Mouse (Mus musculus) liver, embryonic 14 days (tissue): Measurements from ENCODE around the gene Ywhah. TPM values are rescaled to one million over a fixed set of nuclear protein-coding genes. Genes with fewer than 3 reads are reported as not detected.

Experiments
- polyA plus RNA-seq: library from polyadenylated mRNA; depleted of rRNA; stranded (reverse); fragments of >200 nt; gene quantifications from 2 replicates; pipeline ENCODE4 v1.2.3, GENCODE M21; 2012; rRNA removed

Gene Ywhah
- polyA plus RNA-seq = 118 and 140 TPM in 2 replicates

GRCm38 (mm10) chr5:33018561-33019425 is at the start of gene Ywhah:
Ywhah (plus strand) TSS chr5:33018816.

Other genes with a start within 250 kb of the Ywhah start
- gene Pisd, start 233.2 kb upstream of the Ywhah start, polyA plus RNA-seq = 20.6 and 22.0 TPM in 2 replicates
- gene Gm20671, start 191.7 kb upstream of the Ywhah start, polyA plus RNA-seq = not detected in 2 replicates
- gene Prr14l, start 164.6 kb upstream of the Ywhah start, polyA plus RNA-seq = 5.4 and 5.7 TPM in 2 replicates
- 7.8 and 8.5 TPM in 2 replicates for gene Depdc5, start 155.1 kb upstream of the Ywhah start, polyA plus RNA-seq
- not detected in 2 replicates for gene Slc5a1, start 85.4 kb downstream of the Ywhah start, polyA plus RNA-seq
- 6.2 and 7.2 TPM in 2 replicates for gene Spon2, start 199.6 kb downstream of the Ywhah start, polyA plus RNA-seq